Mouse (Mus musculus) cortical plate, adult 2 months (tissue): Measurements from ENCODE around the gene Mmrn1.

Experiments used
- CTCF ChIP-seq: fragments of 200-500 bp; IDR thresholded peaks from 2 replicates; pipeline ENCODE4 v1.5.1; 2011; ENCODE audit warnings: mild to moderate bottlenecking, control low read depth, low read length; ENCODE audit not compliant: insufficient read depth; ENCODE audit errors: extremely low read depth
- POLR2A ChIP-seq: fragments of 200-500 bp; IDR thresholded peaks from 2 replicates; pipeline ENCODE4 v1.6.1; 2011; ENCODE audit warnings: mild to moderate bottlenecking, low read length, control low read depth; ENCODE audit not compliant: insufficient read depth; ENCODE audit errors: extremely low read depth

- TF ChIP-seq CTCF (no peak), POLR2A (no peak)
Measured at GRCm38 (mm10) chr6:60935448-60936130, 10.8 kb downstream of the Mmrn1 start.
